Mouse (Mus musculus): ENCODE measurements around the gene Gm26938.

Gm26938 gene

DNA sequence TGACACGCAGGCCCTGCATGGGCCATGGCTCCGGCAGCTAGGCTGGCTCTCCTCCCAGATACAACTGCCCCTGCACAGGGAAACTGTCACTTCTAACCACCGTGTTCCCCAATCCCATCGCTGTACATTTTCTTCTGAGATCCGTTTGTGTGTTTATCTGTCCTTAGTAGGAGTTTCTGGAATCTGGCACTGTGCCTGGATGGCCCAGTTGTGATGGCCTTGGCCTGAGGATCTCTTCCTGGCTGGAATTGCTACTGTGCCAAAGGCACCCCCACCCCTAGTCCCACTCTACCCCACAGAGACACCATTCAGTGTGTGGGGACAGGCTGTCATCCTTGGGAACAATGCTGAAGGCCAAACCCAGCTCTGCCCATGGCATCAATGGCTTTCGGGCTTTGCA, 10.2 kb downstream of the Gm26938 start:
- DNase-seq (ENCODE audit: low read depth) = no peak

DNA sequence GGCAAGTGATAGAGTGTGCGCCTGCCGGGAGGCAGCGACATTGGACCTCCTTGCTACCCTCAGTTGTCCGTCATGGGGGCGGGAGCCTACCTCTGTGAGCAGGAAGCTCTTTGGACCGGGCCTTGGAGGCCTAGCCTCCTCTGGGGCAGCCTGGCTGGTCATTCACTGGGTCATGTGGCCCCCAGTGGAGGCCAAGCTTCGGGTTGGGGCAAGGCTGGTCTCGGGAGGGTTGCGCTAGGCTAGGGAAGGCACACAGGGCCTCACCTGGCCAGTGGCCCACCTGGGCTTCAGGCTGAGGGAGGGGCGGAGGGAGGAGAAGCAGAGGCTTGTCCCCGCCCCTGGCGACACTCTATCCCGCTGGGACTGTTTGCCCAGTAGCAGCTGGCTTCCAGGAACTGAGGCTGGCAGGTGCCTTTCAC, 12.2 kb downstream of the Gm26938 start:
- DNase-seq (ENCODE audit: low read depth) = no peak

- no peak for DNase-seq (ENCODE audit: low read depth)
Observed at GRCm38 (mm10) chr5:139813126-139813490, 13.1 kb downstream of the Gm26938 start.

GRCm38 (mm10) chr5:139812398-139813125, 13.6 kb downstream of the Gm26938 start:
- no peak for DNase-seq (ENCODE audit: low read depth)

DNA sequence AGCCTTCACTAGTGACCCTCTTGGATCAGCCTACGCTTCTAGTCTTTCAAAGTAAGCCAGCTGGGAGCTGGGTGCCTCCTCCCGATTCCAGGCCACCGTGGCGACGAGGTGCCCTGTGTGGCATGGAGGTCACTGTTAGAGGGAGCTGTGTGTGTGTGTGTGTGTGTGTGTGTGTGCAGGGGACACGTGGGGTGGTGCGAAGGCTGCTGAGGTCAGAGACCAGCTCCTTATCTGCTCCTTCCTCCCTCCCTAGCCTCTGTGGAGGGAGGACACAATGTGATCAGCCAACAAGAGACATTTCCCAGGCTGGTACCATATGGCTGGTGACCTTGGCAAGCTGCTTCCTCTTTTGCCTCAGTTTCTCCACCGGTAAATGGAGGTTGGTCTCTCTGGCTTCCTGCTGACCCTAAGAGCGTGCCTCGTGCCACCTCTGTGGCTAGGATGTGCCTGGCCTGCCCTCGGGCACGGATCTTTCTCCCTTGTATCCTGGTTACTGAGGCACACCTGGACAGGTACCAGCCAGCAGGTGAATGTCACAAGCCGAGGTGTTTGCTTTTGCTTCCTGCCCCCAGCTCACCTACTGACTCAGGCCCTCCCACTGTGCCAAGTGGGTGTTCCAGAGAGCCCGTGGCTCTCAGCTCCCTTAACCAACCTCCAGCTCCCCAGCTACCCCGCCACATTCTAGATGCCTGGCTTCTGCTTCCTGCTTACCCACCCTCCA, 14.4 kb downstream of the Gm26938 start:
- DNase-seq (ENCODE audit: low read depth) = no peak

- no peak for DNase-seq (ENCODE audit: low read depth)
Observed at GRCm38 (mm10) chr5:139809397-139809796, 16.8 kb downstream of the Gm26938 start.

DNA sequence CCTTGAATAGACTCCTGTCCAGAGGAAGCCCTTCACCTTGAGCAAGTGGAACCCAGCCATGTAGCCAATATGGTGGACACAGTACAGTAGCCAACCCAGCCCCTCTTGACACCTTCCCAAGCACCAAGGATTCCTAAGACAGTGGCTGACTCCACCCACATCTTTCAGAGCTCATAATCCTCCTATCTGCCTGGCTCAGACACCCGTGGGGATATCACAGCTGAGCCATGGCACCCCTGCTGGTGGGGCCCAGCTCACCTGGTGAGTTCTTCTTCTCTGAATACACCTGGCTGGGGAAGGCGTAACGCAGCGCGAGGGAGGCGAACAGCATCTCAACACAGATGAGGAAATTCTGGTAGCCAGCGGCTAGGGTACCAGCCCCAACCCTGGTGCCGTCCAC, 20.3 kb downstream of the Gm26938 start:
- DNase-seq (ENCODE audit: low read depth) = no peak

DNA sequence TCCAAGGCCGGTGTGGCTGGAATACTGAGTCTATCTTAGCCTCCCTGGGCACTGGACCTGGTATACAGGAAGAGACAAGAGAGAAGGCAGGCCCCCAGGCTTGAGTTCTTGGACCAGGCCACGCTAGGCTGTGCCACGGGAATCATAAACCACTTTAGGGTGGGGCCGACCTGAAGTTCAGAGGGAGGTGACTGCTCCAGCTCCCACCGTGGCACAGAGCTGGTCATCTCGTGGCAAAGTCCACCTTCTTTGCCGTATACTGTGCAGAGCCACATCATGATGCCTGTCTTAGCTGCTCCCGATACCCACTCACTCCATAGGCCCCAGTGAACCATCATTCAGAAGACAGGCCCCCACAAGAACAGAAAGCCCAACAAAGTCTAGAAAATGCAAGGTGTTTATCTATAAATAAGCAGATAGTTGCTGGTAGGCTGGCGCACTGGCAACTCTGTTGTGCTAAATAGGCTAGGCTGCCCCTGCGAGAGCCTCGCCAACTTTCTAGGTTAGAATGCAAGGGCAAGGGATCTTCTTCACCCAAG, 21.6 kb downstream of the Gm26938 start:
- DNase-seq (ENCODE audit: low read depth) = no peak

DNA sequence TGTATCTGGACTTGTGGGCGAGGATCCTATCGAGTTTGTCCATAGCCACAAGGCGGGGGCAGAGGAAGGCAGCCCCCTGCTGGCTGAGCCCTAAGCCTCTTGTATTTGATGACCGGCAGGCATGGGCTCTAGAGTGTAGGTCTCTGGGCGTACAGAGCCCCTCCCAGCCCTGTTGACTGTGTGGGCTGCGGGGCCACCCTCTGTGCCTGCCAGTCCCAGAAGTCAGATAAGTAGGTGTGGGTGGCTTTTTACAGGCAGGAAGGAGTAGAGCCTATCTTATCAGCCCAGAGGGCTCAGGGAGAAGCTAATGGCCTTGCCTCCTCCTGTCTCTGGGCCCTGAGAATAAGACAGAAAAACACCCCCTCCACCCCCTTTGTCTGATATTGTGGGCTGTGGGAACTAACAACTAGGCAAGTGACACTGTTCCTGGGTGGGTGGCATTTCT, 22.1 kb downstream of the Gm26938 start:
- DNase-seq (ENCODE audit: low read depth) = no peak

- DNase-seq (ENCODE audit: low read depth) = no peak
Observed at GRCm38 (mm10) chr5:139803601-139804102, 22.6 kb downstream of the Gm26938 start.

DNA sequence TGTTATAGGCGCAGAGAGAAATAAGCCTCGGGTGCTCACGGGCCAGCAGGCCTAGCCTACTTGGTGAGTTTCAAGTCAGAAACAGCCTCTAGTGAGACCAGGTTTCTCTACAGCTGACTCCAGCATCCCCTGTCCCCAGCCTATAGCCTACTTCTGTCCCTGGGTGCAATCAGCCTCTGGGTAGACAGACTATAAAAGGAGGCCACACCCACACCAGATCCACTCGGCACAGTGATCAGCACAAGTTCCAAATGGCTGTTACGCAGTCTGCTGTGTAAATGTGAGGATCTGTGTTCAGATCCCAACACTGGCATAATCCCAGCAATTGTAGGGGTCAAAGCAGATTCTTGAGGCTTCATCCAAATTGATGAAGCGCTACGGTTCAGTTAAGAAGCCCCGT, 23.0 kb downstream of the Gm26938 start:
- no peak for DNase-seq (ENCODE audit: low read depth)

- no peak for DNase-seq (ENCODE audit: low read depth)
Observed at GRCm38 (mm10) chr5:139801880-139802279, 24.3 kb downstream of the Gm26938 start.

GRCm38 (mm10) chr5:139801231-139801630, 25.0 kb downstream of the Gm26938 start:
- DNase-seq (ENCODE audit: low read depth) = no peak

DNA sequence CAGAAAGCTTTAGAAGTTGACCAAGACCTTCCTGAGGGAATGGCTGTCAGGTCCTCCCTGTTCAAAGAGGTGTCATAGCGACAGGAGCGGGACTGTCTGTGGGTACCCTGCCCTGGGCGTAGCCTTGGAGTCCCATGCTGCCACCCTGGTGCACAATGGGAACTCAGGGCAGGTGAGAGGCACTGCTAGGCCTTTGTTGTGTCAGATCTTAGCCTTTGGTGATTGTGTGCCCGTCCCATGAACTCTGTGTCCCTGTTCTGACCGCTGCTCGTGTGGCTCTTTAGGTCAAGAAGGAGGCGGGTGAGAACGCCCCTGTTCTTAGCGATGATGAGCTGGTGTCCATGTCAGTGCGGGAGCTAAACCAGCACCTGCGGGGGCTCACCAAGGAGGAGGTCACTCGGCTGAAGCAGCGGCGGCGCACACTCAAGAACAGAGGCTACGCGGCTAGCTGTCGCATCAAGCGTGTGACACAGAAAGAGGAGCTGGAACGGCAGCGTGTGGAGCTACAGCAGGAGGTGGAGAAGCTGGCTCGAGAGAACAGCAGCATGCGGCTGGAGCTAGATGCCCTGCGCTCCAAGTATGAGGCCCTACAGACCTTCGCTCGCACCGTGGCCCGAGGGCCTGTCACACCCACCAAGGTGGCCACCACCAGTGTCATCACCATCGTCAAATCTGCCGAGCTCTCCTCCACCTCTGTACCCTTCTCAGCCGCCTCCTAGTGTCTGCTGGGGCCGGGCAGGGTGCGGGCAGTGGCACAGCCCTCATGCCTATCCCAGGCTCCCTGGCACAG, 26.2 kb downstream of the Gm26938 start:
- no peak for DNase-seq (ENCODE audit: low read depth)

- DNase-seq (ENCODE audit: low read depth) = no peak
Observed at GRCm38 (mm10) chr5:139799041-139799440, 27.2 kb downstream of the Gm26938 start.

- DNase-seq (ENCODE audit: low read depth) = no peak
Observed at GRCm38 (mm10) chr5:139798168-139798900, 27.9 kb downstream of the Gm26938 start.

GRCm38 (mm10) chr5:139797473-139798167, 28.6 kb downstream of the Gm26938 start:
- peak; percentile 86 for DNase-seq (ENCODE audit: low read depth)

DNA sequence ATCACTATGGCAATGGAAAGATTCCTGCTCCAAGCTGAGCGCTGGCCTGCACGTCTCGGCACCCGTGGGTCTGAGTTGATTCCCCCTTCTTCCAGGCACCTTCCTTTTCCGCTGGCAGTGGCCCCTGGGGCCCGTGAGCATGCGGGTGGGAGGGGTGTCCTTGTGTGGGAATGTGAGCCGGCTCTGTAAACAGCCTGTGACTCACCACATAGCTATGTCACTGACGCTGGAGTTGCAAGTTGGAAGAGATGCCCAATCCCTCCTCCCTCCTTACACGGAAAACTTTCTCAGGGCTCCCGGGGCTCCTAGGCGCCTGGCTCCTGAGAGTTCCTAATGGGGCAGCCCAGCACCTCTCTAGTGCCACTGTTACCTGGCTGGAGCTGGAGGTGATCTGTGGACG, 29.3 kb downstream of the Gm26938 start:
- DNase-seq (ENCODE audit: low read depth) = peak; percentile 97

DNA sequence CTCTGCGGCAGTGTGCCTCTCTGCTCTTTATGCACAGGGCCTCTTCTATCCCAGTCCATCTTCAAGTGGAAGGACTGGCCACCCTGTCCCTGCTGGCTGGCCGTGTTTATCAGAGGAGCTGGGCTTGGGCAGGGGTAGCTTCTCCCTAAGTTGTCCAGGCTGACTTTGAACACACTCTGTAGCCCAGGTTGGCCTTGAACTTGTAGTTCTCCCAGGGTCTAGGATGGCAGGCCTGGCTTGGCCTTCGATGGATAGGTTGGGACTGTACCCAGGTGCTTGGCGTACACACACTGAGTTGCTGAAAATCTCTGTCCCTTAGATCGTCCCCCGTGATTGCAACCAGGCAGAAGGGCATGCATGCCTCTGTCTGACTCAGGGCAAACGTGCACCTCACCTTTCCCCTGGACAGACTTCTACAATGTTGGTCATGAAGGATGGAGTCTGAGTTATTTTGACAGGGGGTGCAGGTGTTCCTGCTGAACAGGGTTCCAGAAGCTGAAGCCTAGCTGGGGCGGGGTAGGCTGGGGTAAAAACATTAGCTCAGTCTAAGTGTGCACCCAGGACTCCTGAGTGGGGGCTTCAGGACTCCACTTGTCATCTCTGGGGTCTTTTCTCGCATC, 30.1 kb downstream of the Gm26938 start:
- no peak for DNase-seq (ENCODE audit: low read depth)

GRCm38 (mm10) chr5:139794938-139795337, 31.3 kb downstream of the Gm26938 start:
- DNase-seq (ENCODE audit: low read depth) = peak; percentile 76

DNA sequence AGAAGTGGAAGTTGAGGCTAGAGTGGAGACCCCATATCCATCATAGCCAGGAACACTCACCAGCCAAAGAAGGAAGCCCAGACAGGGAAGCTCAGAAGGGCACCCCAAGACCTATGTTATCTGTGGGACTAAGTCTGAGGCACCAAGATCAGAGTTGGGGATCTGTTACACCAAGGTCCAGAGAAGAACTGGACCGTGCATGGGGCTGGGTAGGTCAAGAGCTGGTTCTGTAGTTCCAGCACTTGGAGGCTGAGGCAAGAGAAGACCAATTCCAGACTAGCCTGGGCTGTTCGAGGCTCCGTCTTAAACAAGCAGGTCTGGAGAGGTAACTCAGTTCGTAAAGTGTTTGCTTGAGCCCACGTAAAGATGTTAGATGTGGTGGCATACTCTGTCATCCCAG, 32.1 kb downstream of the Gm26938 start:
- DNase-seq (ENCODE audit: low read depth) = no peak
